Mouse (Mus musculus): Measurements from ENCODE around the gene Picalm. TPM values are rescaled to one million over a fixed set of nuclear protein-coding genes. Genes with fewer than 3 reads are reported as not detected.
A peak's percentile ranks its signal among the peaks of the same experiment; 100 is the strongest.
"Not testable (repeated sequence)": the region's sequence is repeated elsewhere in the genome, so short reads cannot be mapped to it uniquely, and the experiment has no call there.

Picalm gene
- polyA plus RNA-seq, 1 experiment from 2014 or later, result 43.6 TPM

DNA sequence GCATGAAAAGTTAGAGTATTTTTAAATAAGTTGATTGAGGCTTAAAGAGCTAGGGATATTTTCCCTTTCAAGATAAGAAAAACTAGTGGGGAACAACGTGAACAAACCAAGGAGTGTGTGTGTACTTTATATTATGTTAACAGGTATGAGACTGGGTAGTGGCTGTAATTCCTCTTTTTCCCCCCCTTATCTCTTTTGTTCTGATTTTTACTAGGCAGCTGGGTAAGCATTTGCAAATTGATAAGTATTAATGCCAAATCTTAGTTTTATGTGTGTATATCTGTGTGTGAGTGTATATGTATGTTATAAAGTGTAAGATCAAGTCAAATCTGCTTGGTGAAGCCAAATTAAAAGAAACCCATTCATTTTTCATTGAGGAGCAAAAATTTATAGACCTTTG, 34.3 kb downstream of the Picalm start:
- WGBS (ENCODE audit: insufficient replicate concordance), result 44% methylated on average over 1 of the region's 1 CpGs
- H3K9ac ChIP-seq (ENCODE audit: low read depth, low read length), result no peak overlapping the region
- ATAC-seq (ENCODE audit: low read depth), result no peak

GRCm38 (mm10) chr7:90165970-90166369, 36.0 kb downstream of the Picalm start:
- H3K36me3 ChIP-seq (ENCODE audit: control insufficient read depth, insufficient read depth), result peaks cover 57% of the 10 kb centered on the region
- ATAC-seq (ENCODE audit: low read depth), result no peak

More for the DNA sequence above, 34.3 kb downstream of the Picalm start:
- Histone ChIP-seq H3K27me3 (ENCODE audit: control insufficient read depth, insufficient read depth, low read depth, low read length) (no peaks in the 10 kb centered on the region), H3K4me2 (ENCODE audit: low read depth, low read length) (no peak overlapping the region), H3K36me3 (ENCODE audit: control insufficient read depth, insufficient read depth) (peaks cover 58% of the 10 kb centered on the region), H3K4me1 (ENCODE audit: control insufficient read depth, low read depth, low read length) (no peaks in the 10 kb centered on the region; the same call in 1 of the 2 replicates), H3K9me3 (replicated peaks; ENCODE audit: control insufficient read depth, low read length) (no peaks in the 10 kb centered on the region), H3K4me3 (ENCODE audit: low read depth, low read length) (no peak overlapping the region), H3K27ac (ENCODE audit: low read length) (no peak overlapping the region)

GRCm38 (mm10) chr7:90167777-90168176, 37.8 kb downstream of the Picalm start:
- not testable (repeated sequence) for ATAC-seq (ENCODE audit: low read depth); H3K4me3 ChIP-seq (ENCODE audit: low read depth, low read length); H3K9ac ChIP-seq (ENCODE audit: low read depth, low read length); H3K4me2 ChIP-seq (ENCODE audit: low read depth, low read length); H3K4me1 ChIP-seq (ENCODE audit: control insufficient read depth, low read depth, low read length); H3K27me3 ChIP-seq (ENCODE audit: control insufficient read depth, insufficient read depth, low read depth, low read length); H3K9me3 ChIP-seq (replicated peaks; ENCODE audit: control insufficient read depth, low read length); H3K27ac ChIP-seq (ENCODE audit: low read length)
- WGBS (ENCODE audit: insufficient replicate concordance), result 77% methylated on average over 10 of the region's 10 CpGs
- H3K36me3 ChIP-seq (ENCODE audit: control insufficient read depth, insufficient read depth), result peaks cover 50% of the 10 kb centered on the region

More at GRCm38 (mm10) chr7:90165970-90166369, 36.0 kb downstream of the Picalm start:
- Histone ChIP-seq H3K4me1 (ENCODE audit: control insufficient read depth, low read depth, low read length) (no peaks in the 10 kb centered on the region), H3K4me3 (ENCODE audit: low read depth, low read length) (no peak overlapping the region), H3K27me3 (ENCODE audit: control insufficient read depth, insufficient read depth, low read depth, low read length) (no peaks in the 10 kb centered on the region), H3K9ac (ENCODE audit: low read depth, low read length) (no peak overlapping the region), H3K27ac (ENCODE audit: low read length) (no peak overlapping the region), H3K4me2 (ENCODE audit: low read depth, low read length) (no peak overlapping the region), H3K9me3 (replicated peaks; ENCODE audit: control insufficient read depth, low read length) (no peaks in the 10 kb centered on the region)
- WGBS (ENCODE audit: insufficient replicate concordance), result 40% methylated on average over 1 of the region's 1 CpGs

DNA sequence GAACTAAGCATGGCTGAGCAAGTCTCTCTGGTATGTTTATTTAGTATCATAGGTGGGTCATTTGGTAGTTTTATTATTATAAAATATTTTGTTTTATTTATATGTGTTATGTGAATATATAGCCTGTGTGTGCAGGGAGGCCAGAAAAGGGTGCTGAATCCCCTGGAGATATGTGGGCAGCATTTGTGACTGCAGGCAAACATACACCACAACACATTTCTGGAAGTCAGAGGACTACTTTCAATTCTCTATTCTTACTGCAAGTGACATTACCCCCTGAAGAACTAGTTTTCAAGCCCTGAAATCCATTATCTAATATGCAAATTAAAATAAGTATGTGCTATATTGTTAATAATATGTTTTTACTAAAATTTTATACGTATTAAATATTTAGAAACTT, 43.8 kb downstream of the Picalm start:
- Histone ChIP-seq H3K9ac (ENCODE audit: low read depth, low read length) (no peak overlapping the region), H3K4me2 (ENCODE audit: low read depth, low read length) (no peak overlapping the region), H3K4me3 (ENCODE audit: low read depth, low read length) (no peak overlapping the region), H3K4me1 (ENCODE audit: control insufficient read depth, low read depth, low read length) (no peaks in the 10 kb centered on the region), H3K27ac (ENCODE audit: low read length) (no peak overlapping the region), H3K9me3 (replicated peaks; ENCODE audit: control insufficient read depth, low read length) (no peaks in the 10 kb centered on the region), H3K36me3 (ENCODE audit: control insufficient read depth, insufficient read depth) (peaks cover 58% of the 10 kb centered on the region), H3K27me3 (ENCODE audit: control insufficient read depth, insufficient read depth, low read depth, low read length) (no peaks in the 10 kb centered on the region)
- WGBS (ENCODE audit: insufficient replicate concordance), result 98% methylated on average over 1 of the region's 1 CpGs
- no peak for ATAC-seq (ENCODE audit: low read depth)

- H3K4me1 ChIP-seq (ENCODE audit: control insufficient read depth, low read depth, low read length), result no peaks in the 10 kb centered on the region
- WGBS (ENCODE audit: insufficient replicate concordance), result 94% methylated on average over 2 of the region's 2 CpGs
- no peaks in the 10 kb centered on the region for H3K9me3 ChIP-seq (replicated peaks; ENCODE audit: control insufficient read depth, low read length)
- no peaks in the 10 kb centered on the region for H3K27me3 ChIP-seq (ENCODE audit: control insufficient read depth, insufficient read depth, low read depth, low read length)
- no peak for ATAC-seq (ENCODE audit: low read depth)
- H3K27ac ChIP-seq (ENCODE audit: low read length), result no peak overlapping the region
- H3K4me3 ChIP-seq (ENCODE audit: low read depth, low read length), result no peak overlapping the region
- H3K9ac ChIP-seq (ENCODE audit: low read depth, low read length), result no peak overlapping the region
- peaks cover 60% of the 10 kb centered on the region for H3K36me3 ChIP-seq (ENCODE audit: control insufficient read depth, insufficient read depth)
- H3K4me2 ChIP-seq (ENCODE audit: low read depth, low read length), result no peak overlapping the region
Measured at GRCm38 (mm10) chr7:90175576-90175975, 45.6 kb downstream of the Picalm start.

DNA sequence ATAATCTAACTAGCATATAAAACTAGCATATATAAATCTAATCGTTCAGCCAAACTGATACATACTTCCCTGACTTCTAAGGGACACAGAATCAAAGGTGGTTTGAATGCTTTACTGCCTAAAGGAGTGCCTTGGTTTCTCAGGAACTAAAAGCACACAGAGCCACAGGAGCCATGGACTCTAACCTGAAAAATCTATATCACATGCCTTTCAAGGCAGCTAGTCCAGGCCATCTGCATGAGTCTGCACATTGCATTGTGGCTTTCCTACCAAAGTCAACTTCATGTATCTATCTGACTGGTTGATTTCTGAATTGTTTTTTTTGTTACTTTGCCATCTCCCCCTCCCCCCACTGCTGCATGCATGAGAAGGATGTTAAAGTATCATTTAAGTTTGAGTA, 50.6 kb downstream of the Picalm start:
- WGBS (ENCODE audit: insufficient replicate concordance), result 95% methylated on average over 1 of the region's 1 CpGs
- H3K4me3 ChIP-seq (ENCODE audit: low read depth, low read length), result no peak overlapping the region
- H3K27ac ChIP-seq (ENCODE audit: low read length), result no peak overlapping the region
- no peaks in the 10 kb centered on the region for H3K27me3 ChIP-seq (ENCODE audit: control insufficient read depth, insufficient read depth, low read depth, low read length)
- H3K9me3 ChIP-seq (replicated peaks; ENCODE audit: control insufficient read depth, low read length), result no peaks in the 10 kb centered on the region
- no peak overlapping the region for H3K4me2 ChIP-seq (ENCODE audit: low read depth, low read length)
- H3K36me3 ChIP-seq (ENCODE audit: control insufficient read depth, insufficient read depth), result peaks cover 60% of the 10 kb centered on the region
- no peaks in the 10 kb centered on the region for H3K4me1 ChIP-seq (ENCODE audit: control insufficient read depth, low read depth, low read length)
- H3K9ac ChIP-seq (ENCODE audit: low read depth, low read length), result no peak overlapping the region
- ATAC-seq (ENCODE audit: low read depth), result 0 out of 2 replicates have a peak, but pooled peaks have one; percentile 32

GRCm38 (mm10) chr7:90200251-90200650, 70.2 kb downstream of the Picalm start:
- Histone ChIP-seq H3K27me3 (ENCODE audit: control insufficient read depth, insufficient read depth, low read depth, low read length) (no peaks in the 10 kb centered on the region), H3K9ac (ENCODE audit: low read depth, low read length) (no peak overlapping the region), H3K27ac (ENCODE audit: low read length) (no peak overlapping the region), H3K9me3 (replicated peaks; ENCODE audit: control insufficient read depth, low read length) (no peaks in the 10 kb centered on the region), H3K4me2 (ENCODE audit: low read depth, low read length) (no peak overlapping the region), H3K36me3 (ENCODE audit: control insufficient read depth, insufficient read depth) (peaks cover 68% of the 10 kb centered on the region), H3K4me3 (ENCODE audit: low read depth, low read length) (no peak overlapping the region), H3K4me1 (ENCODE audit: control insufficient read depth, low read depth, low read length) (no peaks in the 10 kb centered on the region)
- ATAC-seq (ENCODE audit: low read depth), result no peak
- 92% methylated on average over 5 of the region's 5 CpGs for WGBS (ENCODE audit: insufficient replicate concordance)

- H3K4me3 ChIP-seq (ENCODE audit: low read depth, low read length), result no peak overlapping the region
- no peaks in the 10 kb centered on the region for H3K27me3 ChIP-seq (ENCODE audit: control insufficient read depth, insufficient read depth, low read depth, low read length)
- H3K27ac ChIP-seq (ENCODE audit: low read length), result no peak overlapping the region
- no peak overlapping the region for H3K9ac ChIP-seq (ENCODE audit: low read depth, low read length)
- H3K9me3 ChIP-seq (replicated peaks; ENCODE audit: control insufficient read depth, low read length), result no peaks in the 10 kb centered on the region
- WGBS (ENCODE audit: insufficient replicate concordance), result 89% methylated on average over 2 of the region's 2 CpGs
- ATAC-seq (ENCODE audit: low read depth), result no peak
- H3K36me3 ChIP-seq (ENCODE audit: control insufficient read depth, insufficient read depth), result peaks cover 72% of the 10 kb centered on the region
- no peak overlapping the region for H3K4me2 ChIP-seq (ENCODE audit: low read depth, low read length)
- no peaks in the 10 kb centered on the region for H3K4me1 ChIP-seq (ENCODE audit: control insufficient read depth, low read depth, low read length)
Measured at GRCm38 (mm10) chr7:90201877-90202465, 72.0 kb downstream of the Picalm start.

DNA sequence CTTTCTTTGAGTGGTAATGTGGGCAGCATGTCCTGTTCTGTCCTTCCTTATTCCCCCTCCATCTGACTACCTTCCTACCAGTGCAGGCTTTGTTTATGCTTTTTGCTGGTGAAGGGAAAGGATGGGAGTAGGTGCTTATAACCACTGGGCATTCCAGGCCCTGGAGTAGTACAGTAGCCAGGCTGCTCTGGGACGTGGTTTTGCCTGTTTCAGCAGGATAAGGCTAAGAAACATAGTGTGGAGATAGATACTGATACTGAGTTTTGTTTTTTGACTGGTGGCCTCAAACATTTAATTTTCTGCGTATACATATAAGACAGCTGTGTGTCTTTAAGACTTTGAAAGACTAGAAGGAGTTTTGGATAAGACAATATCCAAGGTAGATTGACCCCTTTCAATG, 73.9 kb downstream of the Picalm start:
- WGBS (ENCODE audit: insufficient replicate concordance), result 40% methylated on average over 2 of the region's 2 CpGs
- Histone ChIP-seq H3K9me3 (replicated peaks; ENCODE audit: control insufficient read depth, low read length) (no peaks in the 10 kb centered on the region), H3K4me2 (ENCODE audit: low read depth, low read length) (no peak overlapping the region), H3K36me3 (ENCODE audit: control insufficient read depth, insufficient read depth) (peaks cover 74% of the 10 kb centered on the region), H3K4me1 (ENCODE audit: control insufficient read depth, low read depth, low read length) (no peaks in the 10 kb centered on the region), H3K27me3 (ENCODE audit: control insufficient read depth, insufficient read depth, low read depth, low read length) (no peaks in the 10 kb centered on the region), H3K27ac (ENCODE audit: low read length) (no peak overlapping the region), H3K9ac (ENCODE audit: low read depth, low read length) (no peak overlapping the region), H3K4me3 (ENCODE audit: low read depth, low read length) (no peak overlapping the region)
- peak; percentile 31; the same call in 1 of the 2 replicates for ATAC-seq (ENCODE audit: low read depth)

Data from liver, embryonic 16.5 days (tissue).